Mouse (Mus musculus): ENCODE results near the gene AL732309.1.

GRCm38 (mm10) chr2:25236614-25237013 is 10.0 kb downstream of the AL732309.1 start, which contains the start of gene Rnf224:
- TF ChIP-seq CTCF (IDR thresholded peaks at IDR 0.05; ENCODE audit: borderline replicate concordance, insufficient read depth, low read depth, low read length) (no peak), POLR2A (IDR thresholded peaks at IDR 0.05; ENCODE audit: borderline replicate concordance, insufficient read depth, low read length) (no peak)

Measured in cerebellum, adult 2 months (tissue).